Mouse (Mus musculus) left cerebral cortex, adult 2 months (tissue): ENCODE data around the gene Tec. TPM values are rescaled to one million over a fixed set of nuclear protein-coding genes. Genes with fewer than 3 reads are reported as not detected.
A peak's percentile ranks its signal among the peaks of the same experiment; 100 is the strongest.

Experiments
- DNase-seq, 2 experiments: peaks; one replicate each; pipeline ENCODE4 v3.0.0; 2021 to 2022; ENCODE audit warnings: low spot score in 2 of 2, mixed read lengths in 1 of 2; ENCODE audit errors: extremely low spot score in 1 of 2
- H3K27ac ChIP-seq: fragments of 200-600 bp; 2 replicates; pipeline ENCODE4 v1.8.1; 2022
- H3K4me3 ChIP-seq: fragments of 200-600 bp; 2 replicates; pipeline ENCODE4 v1.8.1; 2022
- CTCF ChIP-seq: fragments of 200-600 bp; IDR thresholded peaks from 2 replicates; pipeline ENCODE4 v1.8.1; 2022; ENCODE audit warnings: antibody characterized with exemption, mild to moderate bottlenecking, moderate library complexity
- intact Hi-C: fragments of 180-260 bp; cut with DNase I; formaldehyde crosslinking; loops from one replicate; pipeline ENCODE4 v1.15.1; 2025
- total RNA-seq, 2 experiments: library from RNA; stranded (reverse); gene quantifications; 2 replicates each; pipeline ENCODE4 v1.2.3; 2021

The Tec gene
- total RNA-seq, 2 experiments from 2014 or later: 3.4 to 3.8 TPM

- no peak for DNase-seq
- no peak for TF ChIP-seq CTCF
- intact Hi-C loops: no loop called here
These were observed 52.9 kb downstream of the Tec start for GRCm38 (mm10) chr5:72815361-72815760.

DNA sequence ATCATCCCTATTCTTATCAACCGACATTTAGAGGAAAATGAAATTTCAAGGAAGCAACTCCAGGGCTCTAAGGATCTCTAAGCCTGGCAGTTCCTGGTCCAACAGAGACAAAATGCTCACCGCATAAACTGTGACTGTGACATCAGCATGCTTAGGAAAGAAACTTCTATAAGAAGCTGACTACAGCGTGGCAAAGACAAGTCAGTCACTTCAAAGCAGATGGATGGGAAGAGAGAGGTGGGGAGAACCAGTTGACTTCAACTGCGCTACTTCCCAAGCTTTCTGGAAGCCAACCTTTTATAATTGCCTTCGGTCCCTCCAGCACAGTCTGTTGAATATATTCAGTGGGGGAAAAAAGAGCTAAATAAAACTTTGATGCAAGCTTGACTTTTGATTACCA, 54.2 kb downstream of the Tec start:
- intact Hi-C loops: no loop called here
- no peak for DNase-seq
- Histone ChIP-seq H3K27ac (no peak overlapping the region), H3K4me3 (no peak overlapping the region)
- no peak for TF ChIP-seq CTCF

More at GRCm38 (mm10) chr5:72815361-72815760, 52.9 kb downstream of the Tec start:
- H3K4me3 ChIP-seq: no peak overlapping the region
- H3K27ac ChIP-seq: no peak overlapping the region

DNA sequence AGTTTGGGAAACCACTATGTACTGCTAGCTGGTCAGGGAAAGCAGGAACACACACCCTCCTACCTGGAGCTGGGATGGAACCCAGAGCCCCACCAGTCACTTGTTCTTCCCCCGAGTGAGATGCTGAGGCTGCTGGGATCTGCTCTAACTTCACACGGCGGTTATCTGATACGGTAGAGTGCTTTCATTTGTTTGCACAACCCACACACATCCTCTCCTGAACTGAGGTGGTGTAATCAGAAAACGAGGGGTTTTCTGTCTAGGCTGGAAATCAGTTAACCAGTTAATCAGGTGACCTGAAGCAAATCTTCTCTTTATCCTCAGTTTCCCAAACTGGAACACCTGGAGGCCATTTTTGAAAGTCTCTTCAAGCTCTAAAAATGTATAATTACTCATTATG, 55.4 kb downstream of the Tec start:
- intact Hi-C loops: no loop called here
- no peak for DNase-seq
- TF ChIP-seq CTCF: no peak
- H3K4me3 ChIP-seq: no peak overlapping the region
- no peak overlapping the region for H3K27ac ChIP-seq

DNA sequence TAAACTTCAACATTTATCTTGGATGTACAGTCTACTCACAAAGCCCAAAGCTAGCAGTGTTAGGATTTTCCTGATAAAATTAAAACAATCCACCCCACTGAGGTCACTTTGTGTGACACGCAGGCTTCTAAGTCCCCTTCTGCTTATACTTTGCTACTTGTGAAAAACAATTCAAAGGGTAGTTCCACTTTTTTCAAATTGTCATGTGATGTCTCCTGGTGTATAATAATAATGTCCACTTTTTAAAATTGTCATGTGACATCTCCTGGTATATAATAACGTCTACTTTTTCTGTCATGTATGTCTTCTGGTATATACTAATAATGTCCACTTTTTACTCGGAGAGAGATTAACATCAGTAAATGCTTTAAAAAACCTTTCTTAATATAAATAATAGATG, 56.0 kb downstream of the Tec start:
- TF ChIP-seq CTCF: no peak
- intact Hi-C loops: no loop called here
- no peak for DNase-seq
- no peak overlapping the region for H3K4me3 ChIP-seq
- H3K27ac ChIP-seq: no peak overlapping the region

- H3K27ac ChIP-seq: no peak overlapping the region
- no peak for TF ChIP-seq CTCF
- intact Hi-C loops: no loop called here
- H3K4me3 ChIP-seq: no peak overlapping the region
- DNase-seq: no peak
These were observed 56.9 kb downstream of the Tec start for GRCm38 (mm10) chr5:72811397-72811796.

DNA sequence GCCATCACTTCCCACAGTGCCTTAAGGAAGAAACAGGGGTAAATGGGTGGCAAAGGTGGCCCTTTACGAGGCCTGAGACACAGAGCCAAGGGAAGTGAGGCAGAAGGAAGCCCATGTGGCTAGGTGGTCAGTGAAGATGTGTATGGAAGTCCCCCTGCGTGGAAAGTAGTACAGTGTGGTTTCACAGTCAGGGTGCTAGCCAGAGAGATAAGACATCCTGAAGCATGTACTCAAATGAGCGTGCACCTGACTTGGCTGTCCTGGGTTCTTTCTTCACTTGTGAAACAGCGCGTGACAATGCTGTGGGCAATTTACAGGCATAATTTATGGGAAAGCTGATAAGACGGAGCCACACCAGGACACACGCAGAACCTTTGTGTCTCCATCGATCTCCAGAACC, 57.3 kb downstream of the Tec start:
- H3K27ac ChIP-seq: no peak overlapping the region
- TF ChIP-seq CTCF: no peak
- intact Hi-C loops: loop anchor here (1.0 kb wide), 1 partner anchor 13 kb away; no protein-coding TSS in a partner anchor
- no peak overlapping the region for H3K4me3 ChIP-seq
- no peak for DNase-seq

- no peak for TF ChIP-seq CTCF
- H3K4me3 ChIP-seq: no peak overlapping the region
- DNase-seq: no peak
- 0 out of 2 replicates have a peak overlapping the region, but pooled peaks have one; percentile 32 for H3K27ac ChIP-seq
- intact Hi-C loops: no loop called here
These were observed 58.8 kb downstream of the Tec start for GRCm38 (mm10) chr5:72809480-72809879.

GRCm38 (mm10) chr5:72808456-72809111, 59.7 kb downstream of the Tec start:
- H3K4me3 ChIP-seq: 0 out of 2 replicates have a peak overlapping the region, but pooled peaks have one; percentile 11
- DNase-seq: peak in 1 of 2 experiments; percentile 24
- H3K27ac ChIP-seq: no peak overlapping the region
- intact Hi-C loops: no loop called here
- TF ChIP-seq CTCF: no peak

- no peak overlapping the region for H3K27ac ChIP-seq
- H3K4me3 ChIP-seq: no peak overlapping the region
- DNase-seq: no peak
- TF ChIP-seq CTCF: no peak
- intact Hi-C loops: no loop called here
These were observed 65.4 kb downstream of the Tec start for GRCm38 (mm10) chr5:72802851-72803250.

DNA sequence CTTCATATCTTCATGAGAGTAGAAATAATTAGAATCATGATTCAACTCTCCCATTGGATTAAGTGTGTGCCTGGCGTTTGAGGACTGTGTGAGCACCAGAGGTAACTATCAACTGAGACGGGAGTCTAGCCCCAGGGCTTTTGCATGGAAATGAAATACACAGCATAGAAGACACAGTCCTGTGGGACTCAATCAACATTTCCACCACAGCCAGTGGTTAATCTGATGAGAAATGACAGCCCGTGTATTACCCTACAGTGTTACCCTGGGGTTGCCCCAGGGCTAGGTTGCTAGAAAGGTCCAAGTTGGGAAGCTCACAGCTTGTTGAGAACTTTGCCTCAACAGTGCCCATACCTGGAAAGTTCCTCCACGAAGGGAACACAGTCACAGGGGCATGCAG, 69.7 kb downstream of the Tec start:
- intact Hi-C loops: loop anchor here (1.0 kb wide), 1 partner anchor 12 kb away; no protein-coding TSS in a partner anchor
- TF ChIP-seq CTCF: no peak
- no peak for DNase-seq
- Histone ChIP-seq H3K4me3 (no peak overlapping the region), H3K27ac (no peak overlapping the region)

DNA sequence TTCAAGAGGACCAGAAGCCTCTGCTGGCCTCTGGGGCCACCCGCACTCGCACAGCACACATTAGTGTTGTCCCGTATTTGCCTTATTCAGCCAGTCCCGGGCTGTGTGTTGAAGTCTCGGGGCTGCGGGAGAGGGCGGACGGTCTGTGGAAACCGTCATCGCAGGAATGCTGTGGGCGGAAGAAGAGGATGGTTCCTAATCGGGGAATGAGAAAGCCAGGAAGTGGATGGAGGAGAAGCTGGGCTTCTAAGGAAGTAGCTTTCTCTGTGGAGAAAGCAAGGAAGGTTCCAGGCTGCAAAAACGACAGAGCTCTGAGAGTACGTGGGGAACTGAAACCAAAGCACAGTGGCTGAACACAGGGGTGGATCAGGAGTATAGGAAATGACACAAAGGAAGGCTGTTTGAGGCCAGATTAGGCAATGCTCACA, 72.1 kb downstream of the Tec start:
- peak overlapping the region; percentile 44 for H3K27ac ChIP-seq
- H3K4me3 ChIP-seq: peak overlapping the region; percentile 22
- TF ChIP-seq CTCF: no peak; the same call in 1 of the 2 replicates
- intact Hi-C loops: no loop called here
- no peak for DNase-seq

DNA sequence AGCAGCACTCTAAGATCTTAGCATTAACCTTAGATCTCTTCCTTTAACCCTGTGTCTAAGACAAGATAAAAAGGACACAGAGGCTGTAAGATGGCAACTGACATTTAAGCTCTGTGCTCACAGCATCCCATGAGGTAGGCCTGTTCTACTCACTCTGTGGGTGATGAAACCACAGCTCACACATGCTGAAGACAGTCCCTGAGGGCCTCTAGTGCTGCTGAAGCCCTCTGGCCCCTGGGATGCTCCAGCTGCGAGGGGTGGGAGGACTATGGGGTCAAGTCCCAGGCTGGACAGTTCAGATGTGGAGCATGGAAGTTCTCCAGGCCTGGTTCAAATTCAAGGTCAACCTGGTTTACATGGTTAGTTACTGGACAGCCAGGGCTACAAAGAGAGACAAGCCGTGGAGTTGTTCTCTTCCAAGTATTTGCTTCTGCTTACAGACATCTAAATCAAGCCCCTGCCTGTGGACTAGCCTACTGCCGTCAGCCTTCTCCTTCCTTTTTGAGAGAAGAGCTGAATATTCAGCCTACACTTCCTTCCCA, 74.9 kb downstream of the Tec start:
- intact Hi-C loops: loop anchor here (5.0 kb wide), 1 partner anchor 74 kb away; the partner anchor contains the start of gene Tec
- no peak overlapping the region for H3K27ac ChIP-seq
- TF ChIP-seq CTCF: no peak
- DNase-seq: no peak
- no peak overlapping the region for H3K4me3 ChIP-seq

GRCm38 (mm10) chr5:72791789-72792188, 76.5 kb downstream of the Tec start:
- intact Hi-C loops: loop anchor here (5.0 kb wide), 1 partner anchor 76 kb away; the partner anchor contains the start of gene Tec
- Histone ChIP-seq H3K27ac (no peak overlapping the region), H3K4me3 (no peak overlapping the region)
- DNase-seq: no peak
- TF ChIP-seq CTCF: no peak
